Mouse (Mus musculus) monocyte, adult 5-6 weeks (primary cell): Measurements from ENCODE around the gene Bub1b. TPM values are rescaled to one million over a fixed set of nuclear protein-coding genes. Genes with fewer than 3 reads are reported as not detected.

Experiments used
- ATAC-seq: fragments of 153-309, 156-312 bp; replicated peaks from 2 replicates; pipeline ENCODE4 v1.8.0; 2017; ENCODE audit warnings: mild to moderate bottlenecking; ENCODE audit not compliant: low TSS enrichment, insufficient number of reproducible peaks, severe bottlenecking, poor library complexity, low FRiP score
- total RNA-seq: library from RNA; stranded (forward); fragments of 200-1000, 200-491, 200-594 nt; gene quantifications from 3 replicates; pipeline ENCODE4 v1.2.3, GENCODE M21; 2017

Gene Bub1b
- total RNA-seq, 1 experiment from 2014 or later, result 15.1 TPM

DNA sequence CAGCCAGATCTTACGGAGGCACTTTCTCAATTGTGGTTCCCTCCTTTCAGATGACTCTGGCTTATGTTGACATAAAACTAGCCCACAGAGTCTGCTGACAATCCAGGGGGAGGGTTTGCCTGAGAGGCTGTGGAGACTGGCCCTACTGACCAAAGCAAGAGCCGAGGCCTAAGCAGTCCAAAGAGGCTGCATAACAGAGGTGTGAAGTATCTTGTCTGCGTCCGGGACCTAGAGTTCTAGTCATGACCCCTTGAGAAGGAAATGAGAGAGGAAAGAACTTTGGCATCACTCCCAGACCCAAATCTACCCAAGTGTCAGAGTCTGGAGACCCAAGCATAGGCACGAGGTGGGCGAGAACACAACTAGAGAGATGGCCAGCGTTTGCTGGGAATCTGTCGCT lies 88.7 kb downstream of the Bub1b start:
- no peak for ATAC-seq

GRCm38 (mm10) chr2:118687791-118688190 lies 89.8 kb downstream of the Bub1b start:
- ATAC-seq, result no peak

DNA sequence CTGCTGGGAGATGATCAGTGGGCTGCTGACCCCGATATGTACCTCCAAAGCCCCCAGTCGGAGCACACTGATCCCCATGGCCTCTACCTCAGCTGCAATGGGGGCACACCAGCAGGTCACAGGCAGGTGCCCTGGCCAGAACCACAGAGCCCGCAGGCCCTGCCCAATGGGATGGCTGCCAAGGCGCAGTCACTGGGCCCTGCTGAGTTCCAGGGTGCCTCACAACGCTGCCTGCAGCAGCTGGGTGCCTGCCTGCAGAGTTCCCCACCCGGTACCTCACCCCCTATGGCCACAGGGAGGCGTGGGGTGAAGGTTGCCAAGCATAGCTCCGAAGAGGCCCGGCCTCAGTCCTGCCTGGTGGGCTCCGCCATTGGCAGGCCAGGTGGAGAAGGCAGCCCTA lies 91.9 kb downstream of the Bub1b start:
- no peak for ATAC-seq

Other genes with a start within 250 kb of the Bub1b start
- gene Gpr176, start 224.8 kb upstream of the Bub1b start, total RNA-seq, result not detected in 3 replicates
- 11.1 to 23.8 TPM (median 23.0 TPM) in 3 replicates for gene Eif2ak4, start 209.6 kb upstream of the Bub1b start, total RNA-seq
- 189 to 249 TPM (median 241 TPM) in 3 replicates for gene Srp14, start 118.5 kb upstream of the Bub1b start, total RNA-seq
- gene Bmf, start 48.5 kb upstream of the Bub1b start, total RNA-seq, result 21.5 to 42.1 TPM (median 35.4 TPM) in 3 replicates
- 0.21 TPM in 1 of 3 replicates, not detected in the others for gene Pak6, start 65.1 kb downstream of the Bub1b start, total RNA-seq
- gene Ankrd63, start 105.8 kb downstream of the Bub1b start, total RNA-seq, result 0.58 TPM in 1 of 3 replicates, not detected in the others
- 32.8 to 44.3 TPM (median 36.3 TPM) in 3 replicates for gene Plcb2, start 130.2 kb downstream of the Bub1b start, total RNA-seq
- 14.5 to 23.9 TPM (median 19.3 TPM) in 3 replicates for gene Inafm2, start 147.5 kb downstream of the Bub1b start, total RNA-seq
- 0.10 to 0.19 TPM in 2 of 3 replicates, not detected in the other for gene Ccdc9b, start 164.4 kb downstream of the Bub1b start, total RNA-seq
- not detected in 3 replicates for gene Phgr1, start 174.6 kb downstream of the Bub1b start, total RNA-seq
- gene Disp2, start 181.5 kb downstream of the Bub1b start, total RNA-seq, result not detected in 3 replicates
- 6.5 to 23.1 TPM (median 15.4 TPM) in 3 replicates for gene Knstrn, start 215.8 kb downstream of the Bub1b start, total RNA-seq